Mouse (Mus musculus): Measurements from ENCODE around the gene Cep170.

Cep170 gene

GRCm38 (mm10) chr1:176824611-176825010, 10.7 kb upstream of the Cep170 start:
- peak; percentile 81 for DNase-seq

- DNase-seq: peak; percentile 86
Measured at GRCm38 (mm10) chr1:176823889-176824288, 10.0 kb upstream of the Cep170 start.

- no peak for DNase-seq
Measured at GRCm38 (mm10) chr1:176822949-176823348, 9.1 kb upstream of the Cep170 start.

- no peak for DNase-seq
Measured at GRCm38 (mm10) chr1:176821929-176822328, 8.1 kb upstream of the Cep170 start.

GRCm38 (mm10) chr1:176818763-176819162, 4.9 kb upstream of the Cep170 start:
- peak; percentile 98 for DNase-seq

GRCm38 (mm10) chr1:176818147-176818546, 4.3 kb upstream of the Cep170 start:
- peak; percentile 90 for DNase-seq

- peak; percentile 91 for DNase-seq
Measured at GRCm38 (mm10) chr1:176816728-176817127, 2.9 kb upstream of the Cep170 start.

- DNase-seq: peak; percentile 100
Measured at GRCm38 (mm10) chr1:176814591-176815062, 760 bp upstream of the Cep170 start, which contains the start of gene Sdccag8. Sdccag8 (plus strand) TSS chr1:176814660.

GRCm38 (mm10) chr1:176813292-176814035, 403 bp downstream of the Cep170 start:
- DNase-seq: peak; percentile 98

GRCm38 (mm10) chr1:176812491-176813291, 1.2 kb downstream of the Cep170 start:
- DNase-seq: peak; percentile 39

GRCm38 (mm10) chr1:176811892-176812291, 2.0 kb downstream of the Cep170 start:
- no peak for DNase-seq

GRCm38 (mm10) chr1:176810161-176810560, 3.7 kb downstream of the Cep170 start:
- no peak for DNase-seq

GRCm38 (mm10) chr1:176800728-176801365, 13.0 kb downstream of the Cep170 start:
- peak; percentile 98 for DNase-seq

GRCm38 (mm10) chr1:176798673-176799072, 15.2 kb downstream of the Cep170 start:
- no peak for DNase-seq

- DNase-seq: no peak
Measured at GRCm38 (mm10) chr1:176792175-176792574, 21.7 kb downstream of the Cep170 start.

- no peak for DNase-seq
Measured at GRCm38 (mm10) chr1:176789326-176789725, 24.5 kb downstream of the Cep170 start.

GRCm38 (mm10) chr1:176774533-176774932, 39.3 kb downstream of the Cep170 start:
- no peak for DNase-seq

- DNase-seq: no peak
Measured at GRCm38 (mm10) chr1:176762295-176762694, 51.6 kb downstream of the Cep170 start.

- DNase-seq: no peak
Measured at GRCm38 (mm10) chr1:176760673-176761072, 53.2 kb downstream of the Cep170 start.

- DNase-seq: no peak
Measured at GRCm38 (mm10) chr1:176755586-176755985, 58.3 kb downstream of the Cep170 start.

- no peak for DNase-seq
Measured at GRCm38 (mm10) chr1:176753861-176754718, 59.8 kb downstream of the Cep170 start.

- peak; percentile 37 for DNase-seq
Measured at GRCm38 (mm10) chr1:176749708-176750107, 64.2 kb downstream of the Cep170 start.
